Mouse (Mus musculus): Measurements from ENCODE around the gene Dhps.

DNA sequence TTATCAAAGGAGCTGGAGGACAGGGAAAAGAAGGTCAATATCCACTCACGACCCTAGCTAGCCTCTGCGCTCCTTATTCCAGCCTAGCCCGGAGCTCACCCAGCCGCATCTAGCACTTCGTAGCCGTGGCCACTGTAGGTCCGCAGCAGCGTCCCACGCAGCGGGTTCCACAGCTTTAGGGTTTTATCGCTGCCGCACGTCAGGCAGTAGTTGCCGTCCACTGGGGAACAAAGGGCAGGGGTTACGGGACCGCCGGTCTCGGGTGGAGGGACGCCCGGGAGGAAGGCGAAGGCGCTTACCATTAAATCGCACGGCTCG, 8.6 kb downstream of the Dhps start:
- TF ChIP-seq CTCF (IDR thresholded peaks at IDR 0.05; ENCODE audit: low read depth, low read length) (no peak), TAL1 (conservative IDR thresholded peaks at IDR 0.05; ENCODE audit: low read depth, low read length) (no peak)
